Mouse (Mus musculus) spleen, embryonic (tissue): ENCODE measurements around the gene A830031A19Rik.

Experiments
- CTCF ChIA-PET: fragments of 350-600 bp; sonication (Branson Sonifier 250); formaldehyde crosslinking; loops from one replicate; lab custom pipeline; 2022; lab: Charles Lee

A830031A19Rik gene

DNA sequence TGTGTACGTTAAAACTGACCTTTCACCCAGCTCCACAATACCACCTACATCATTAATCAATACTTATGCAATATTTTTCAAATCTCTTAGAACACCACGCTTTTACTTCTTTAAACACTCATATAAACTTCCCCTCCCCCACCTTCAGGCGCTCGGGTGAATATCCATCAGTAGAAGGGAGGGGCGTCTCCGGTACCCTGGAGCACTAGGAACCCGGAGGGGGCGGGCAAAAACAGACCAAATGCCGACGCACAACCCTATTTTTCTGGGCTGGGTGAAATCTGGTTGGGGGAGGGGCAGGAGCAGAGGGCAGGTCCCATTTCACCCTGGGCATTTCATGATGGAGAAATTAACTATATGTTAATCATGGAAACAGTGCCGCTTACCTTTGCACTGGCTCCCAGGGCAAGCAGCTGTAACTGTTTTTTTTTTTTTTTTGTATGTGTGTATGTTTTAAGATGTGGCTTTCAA lies at the start of gene A830031A19Rik:
A830031A19Rik (minus strand) TSS at position 421 of the 471 bp plus-strand sequence.
- CTCF ChIA-PET: no interaction called here

DNA sequence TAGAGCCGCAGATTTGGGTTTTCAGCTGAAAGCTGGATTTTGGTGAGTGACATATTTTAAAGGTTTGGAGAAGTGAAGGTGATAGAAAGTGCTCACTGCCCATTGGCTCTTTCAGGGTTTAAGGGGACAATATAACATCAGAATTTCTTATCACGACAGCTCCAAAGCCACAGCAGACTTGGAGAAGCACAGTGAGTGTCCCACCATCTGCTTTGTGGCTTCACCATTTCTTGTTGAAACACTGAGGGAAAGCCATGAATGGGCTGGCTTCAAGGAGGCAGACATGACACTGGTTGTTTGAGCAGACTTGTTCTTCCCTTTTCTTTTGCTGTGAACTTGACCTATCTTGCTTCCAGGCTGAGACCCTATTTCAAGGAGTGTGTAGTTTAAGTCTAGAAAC lies 49.1 kb upstream of the A830031A19Rik start:
- CTCF ChIA-PET: no interaction called here

GRCm38 (mm10) chr11:24122899-24123298 lies 48.0 kb upstream of the A830031A19Rik start:
- CTCF ChIA-PET: interaction anchor here (0.5 kb wide), 3 partner anchors 10 to 1283 kb away, joined by 4 to 9 read pairs (median 7); no protein-coding TSS in a partner anchor

DNA sequence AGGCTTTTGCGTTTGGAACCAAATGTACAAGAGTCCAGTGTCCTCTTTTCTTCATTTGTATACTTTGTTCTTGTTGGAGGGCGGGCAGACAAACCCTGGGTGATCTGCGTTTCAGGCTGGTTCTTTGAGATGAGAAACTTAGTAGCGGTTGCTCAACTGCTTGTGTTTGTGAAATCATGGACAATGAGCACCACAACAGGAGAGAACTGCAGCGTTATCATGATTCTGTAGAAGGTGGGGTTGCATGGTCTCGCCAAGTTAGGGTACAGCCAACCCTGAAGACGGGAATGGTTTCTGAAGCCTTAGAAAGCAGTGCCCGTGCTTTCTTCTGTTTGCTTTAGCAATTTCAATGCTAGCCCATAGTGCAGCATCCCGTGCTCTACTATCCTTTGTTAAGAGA lies 46.3 kb upstream of the A830031A19Rik start:
- CTCF ChIA-PET: interaction anchor here (0.5 kb wide), 1 partner anchor 397 kb away, joined by 3 read pairs; no protein-coding TSS in a partner anchor

DNA sequence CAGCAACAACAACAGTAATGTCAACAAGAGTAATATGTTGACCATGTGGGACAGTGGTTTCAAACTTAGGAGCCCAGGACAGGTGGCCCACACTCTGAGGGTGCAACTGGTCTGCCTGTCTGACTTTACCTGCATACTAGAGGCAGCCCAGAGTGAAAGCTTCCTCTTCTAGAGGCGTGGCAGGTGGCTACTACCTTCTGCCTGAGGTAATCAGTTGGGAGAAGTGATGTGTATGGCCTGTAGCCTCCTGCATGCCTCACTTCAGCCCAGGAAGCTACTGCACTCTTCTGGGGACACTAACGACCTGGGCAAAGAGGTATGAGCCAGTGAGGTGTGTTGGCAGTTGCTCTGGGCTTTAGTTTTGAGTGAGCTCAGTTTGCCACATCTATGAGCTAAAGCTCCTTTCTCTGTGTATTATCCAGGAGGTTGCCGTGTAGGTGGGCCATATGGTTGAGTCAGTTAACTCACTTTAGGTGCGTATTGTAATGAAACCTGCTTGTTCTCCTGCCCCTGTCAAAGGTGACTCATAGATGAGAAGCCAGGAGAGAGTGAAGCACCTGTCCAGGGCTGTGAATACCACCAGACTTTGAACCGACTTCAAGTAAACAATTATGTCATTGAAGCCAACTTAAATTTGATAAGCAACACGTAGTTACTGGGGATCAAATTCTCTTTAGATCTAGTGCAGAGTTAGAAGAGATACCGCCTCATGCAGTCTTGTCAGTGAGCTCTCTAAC lies 41.9 kb upstream of the A830031A19Rik start:
- CTCF ChIA-PET: interaction anchor here (0.5 kb wide), 1 partner anchor 133 kb away, joined by 3 read pairs; no protein-coding TSS in a partner anchor

DNA sequence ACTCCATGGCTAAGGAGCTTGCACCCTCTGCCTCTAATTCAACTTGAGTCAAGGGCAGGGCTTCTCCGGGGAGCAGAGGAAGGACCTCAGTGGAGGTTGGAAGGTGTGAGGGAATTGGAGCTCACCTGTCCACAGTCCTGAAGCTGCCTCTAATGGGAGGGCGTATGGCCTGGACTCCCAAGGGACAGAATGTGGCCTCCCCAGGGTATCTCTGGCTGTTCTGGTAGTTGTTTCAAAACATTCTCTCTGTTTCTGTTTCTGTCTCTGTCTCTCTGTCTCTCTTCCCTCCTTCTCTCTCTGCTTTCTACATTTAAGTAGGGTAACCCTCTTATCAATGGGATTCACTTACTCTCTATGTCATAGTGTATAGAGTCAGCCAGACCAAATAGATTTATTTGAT lies 41.2 kb upstream of the A830031A19Rik start:
- CTCF ChIA-PET: no interaction called here

GRCm38 (mm10) chr11:24115017-24115752 lies 40.3 kb upstream of the A830031A19Rik start:
- CTCF ChIA-PET: no interaction called here

DNA sequence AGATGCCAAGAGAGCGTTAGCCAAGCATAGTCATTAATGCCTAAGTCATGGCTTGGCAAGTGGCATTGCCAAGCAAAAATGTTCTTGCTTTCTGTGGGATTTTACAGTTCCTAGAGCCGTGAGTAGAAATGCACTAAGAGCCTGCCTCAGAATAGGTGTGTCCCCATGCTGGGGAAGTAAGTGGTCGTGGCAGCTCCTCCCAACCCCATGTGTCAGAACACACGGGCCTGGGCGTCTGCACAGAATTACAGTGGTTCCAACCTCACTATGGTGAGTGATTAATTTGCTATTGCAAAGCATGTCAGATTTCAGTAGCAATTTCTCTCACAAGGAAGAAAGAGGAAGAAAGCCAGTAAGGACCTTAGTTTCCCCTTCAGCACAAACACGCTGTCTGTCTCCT lies 36.9 kb upstream of the A830031A19Rik start:
- CTCF ChIA-PET: interaction anchor here (0.8 kb wide), 1 partner anchor 17 kb away, joined by 5 read pairs; no protein-coding TSS in a partner anchor

DNA sequence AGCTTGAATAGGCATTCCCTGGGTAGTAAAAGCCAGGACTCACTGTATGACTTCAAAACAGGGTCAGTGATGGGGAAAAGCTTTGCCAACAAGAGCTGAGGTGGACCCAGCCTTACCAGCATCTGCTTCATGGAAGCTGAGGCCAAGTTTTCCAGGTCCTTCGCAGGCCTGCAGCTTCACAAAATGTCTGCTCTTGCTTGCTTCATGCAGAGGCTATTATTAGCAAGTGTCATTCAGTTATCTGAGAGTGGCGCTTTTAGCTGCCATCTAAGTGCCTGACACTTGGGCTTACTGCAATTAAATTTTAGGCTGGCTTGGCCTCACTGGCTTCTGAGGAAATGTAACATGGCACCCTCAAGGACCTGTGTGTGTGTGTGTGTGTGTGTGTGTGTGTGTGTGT lies 35.3 kb upstream of the A830031A19Rik start:
- CTCF ChIA-PET: no interaction called here

- CTCF ChIA-PET: no interaction called here
These were observed 34.5 kb upstream of the A830031A19Rik start for GRCm38 (mm10) chr11:24109388-24109787.

DNA sequence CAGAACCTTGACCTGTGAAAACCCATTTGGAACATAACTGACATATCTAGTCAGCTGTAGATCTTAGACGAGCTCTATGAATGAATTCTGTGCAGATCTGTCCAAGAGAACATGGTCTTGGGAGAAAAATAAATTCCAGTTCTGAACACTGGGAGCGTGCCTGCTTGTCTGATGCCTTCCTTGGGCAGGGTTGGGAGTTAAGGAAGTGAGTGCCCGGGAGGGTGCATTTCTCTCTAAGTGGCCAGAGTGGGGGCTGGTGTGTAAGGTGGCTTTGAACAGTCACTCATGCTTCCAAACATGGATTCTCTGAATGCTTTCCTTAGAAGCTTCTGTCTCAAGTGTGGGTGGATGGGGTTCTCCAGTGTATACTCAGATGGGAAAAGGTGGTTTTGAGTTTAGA lies 34.1 kb upstream of the A830031A19Rik start:
- CTCF ChIA-PET: no interaction called here

DNA sequence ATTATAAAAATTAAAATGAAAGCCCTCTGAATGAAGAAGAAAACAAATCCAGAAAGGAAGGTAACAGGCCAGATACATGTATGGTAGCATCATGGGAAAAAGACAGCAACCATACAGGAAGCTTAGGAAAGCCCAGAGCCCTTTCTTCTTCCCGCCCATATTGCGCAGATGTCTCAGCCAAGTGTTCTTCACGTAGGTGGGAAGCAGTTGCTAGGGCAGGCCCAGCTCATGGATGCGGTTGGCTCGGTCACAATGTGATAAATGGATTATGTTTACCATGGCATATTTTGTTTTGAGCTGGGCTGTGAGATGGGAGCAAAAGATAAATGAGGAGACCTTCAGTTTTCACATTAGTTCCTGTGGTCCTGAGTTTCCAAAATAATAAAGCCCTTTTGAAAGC lies 32.6 kb upstream of the A830031A19Rik start:
- CTCF ChIA-PET: no interaction called here

GRCm38 (mm10) chr11:24103128-24103742 lies 28.4 kb upstream of the A830031A19Rik start:
- CTCF ChIA-PET: interaction anchor here (1.1 kb wide), 1 partner anchor 76 kb away, joined by 3 read pairs; no protein-coding TSS in a partner anchor

DNA sequence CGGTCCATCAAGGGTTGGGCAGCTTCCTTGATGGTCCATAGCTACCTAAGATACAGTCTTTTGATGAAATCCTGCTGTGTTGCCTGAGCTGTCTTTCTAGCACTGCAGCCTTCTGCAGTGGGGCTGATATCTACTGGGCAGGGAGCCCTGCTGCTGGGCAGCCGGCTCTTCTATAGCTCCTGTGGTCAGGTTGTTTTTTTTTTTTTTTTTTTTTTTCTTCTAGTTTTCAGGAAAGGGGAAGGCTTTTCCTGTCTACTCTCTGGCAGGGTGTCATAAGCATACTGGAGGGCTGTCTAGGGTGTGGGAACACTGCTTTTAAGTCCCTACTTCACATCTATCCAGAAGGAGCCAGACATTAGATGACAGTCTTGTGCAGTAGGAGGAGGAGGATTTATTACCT lies 27.5 kb upstream of the A830031A19Rik start:
- CTCF ChIA-PET: interaction anchor here (0.6 to 1.1 kb wide), 4 partner anchors 20 to 1759 kb away, joined by 3 to 7 read pairs (median 4); no protein-coding TSS in a partner anchor

DNA sequence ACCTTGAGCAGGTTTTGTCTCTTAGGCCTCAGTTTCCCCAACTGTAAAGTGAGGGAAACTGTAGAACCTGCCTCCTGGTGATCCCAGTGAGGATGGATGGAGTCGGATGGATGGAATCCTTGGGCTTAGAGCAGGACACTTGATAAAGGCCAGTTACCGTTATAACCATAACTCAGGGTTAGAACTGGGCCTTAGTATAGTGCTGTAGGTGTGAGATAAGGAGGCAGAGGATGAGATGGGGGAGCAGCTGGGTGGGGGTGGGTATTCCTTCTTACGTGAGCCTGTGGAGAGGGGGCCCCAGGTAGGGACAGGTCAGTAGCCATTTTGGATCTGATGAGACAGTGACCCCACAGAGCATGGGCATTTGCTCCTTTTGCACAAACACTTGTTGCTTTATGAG lies 26.8 kb upstream of the A830031A19Rik start:
- CTCF ChIA-PET: interaction anchor here (0.7 kb wide), 1 partner anchor 21 kb away, joined by 7 read pairs; no protein-coding TSS in a partner anchor

DNA sequence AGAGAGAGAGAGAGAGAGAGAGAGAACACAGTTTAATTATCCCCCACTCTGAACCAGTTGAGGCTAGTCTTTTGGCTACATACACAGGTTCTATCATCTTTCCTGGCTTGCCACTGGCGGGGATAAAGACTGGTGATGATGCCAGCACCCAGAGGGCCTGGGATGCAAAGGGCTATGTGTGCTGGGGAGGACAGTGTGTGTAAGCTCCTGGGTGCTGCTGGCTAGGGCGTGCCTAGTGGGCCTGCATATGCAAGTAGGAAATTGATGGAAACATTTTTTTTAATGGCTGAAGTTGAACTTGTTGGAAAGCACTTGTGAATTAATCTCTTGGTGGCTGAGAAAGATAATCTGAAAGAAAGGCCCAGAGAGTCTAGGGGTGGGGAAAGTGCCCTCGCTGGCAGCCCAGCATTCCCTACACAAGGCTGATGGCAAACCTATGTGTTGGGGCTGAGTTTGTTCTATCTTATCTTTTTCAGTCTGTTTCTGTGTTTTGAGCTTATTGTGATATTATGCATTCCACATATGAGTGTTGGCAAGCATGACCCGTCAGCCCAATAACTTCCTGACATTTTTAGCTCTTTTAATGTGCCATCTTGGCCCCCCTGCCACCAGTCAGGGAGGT lies 25.7 kb upstream of the A830031A19Rik start:
- CTCF ChIA-PET: interaction anchor here (1.5 kb wide), 1 partner anchor 17 kb away, joined by 5 read pairs; no protein-coding TSS in a partner anchor

GRCm38 (mm10) chr11:24099886-24100293 lies 25.0 kb upstream of the A830031A19Rik start:
- CTCF ChIA-PET: interaction anchor here (1.5 kb wide), 1 partner anchor 16 kb away, joined by 5 read pairs; no protein-coding TSS in a partner anchor

GRCm38 (mm10) chr11:24099215-24099614 lies 24.4 kb upstream of the A830031A19Rik start:
- CTCF ChIA-PET: interaction anchor here (0.5 to 0.7 kb wide), 2 partner anchors 11 to 112 kb away, joined by 3 to 5 read pairs; no protein-coding TSS in a partner anchor

- CTCF ChIA-PET: interaction anchor here (0.6 to 1.0 kb wide), 3 partner anchors 10 to 36 kb away, joined by 4 to 18 read pairs (median 5); no protein-coding TSS in a partner anchor
These were observed 23.8 kb upstream of the A830031A19Rik start for GRCm38 (mm10) chr11:24098662-24099061.

DNA sequence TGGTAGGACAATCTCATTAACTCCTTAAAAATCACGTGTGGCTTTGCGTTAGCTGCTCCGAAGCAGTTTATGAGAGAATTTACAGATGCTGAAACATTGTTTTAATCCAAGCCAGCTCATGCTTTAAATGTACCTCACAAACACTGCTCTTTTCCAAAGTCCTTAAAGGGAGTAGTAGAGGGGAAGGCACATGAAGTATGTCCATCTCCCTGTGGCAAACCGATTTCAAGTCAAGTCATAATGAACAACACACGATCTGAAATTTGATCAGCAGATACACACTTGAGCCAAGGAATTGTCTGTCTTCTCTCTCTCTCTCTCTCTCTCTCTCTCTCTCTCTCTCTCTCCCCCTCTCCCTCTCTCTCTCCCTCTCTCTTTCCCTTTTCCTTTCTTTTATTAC lies 23.2 kb upstream of the A830031A19Rik start:
- CTCF ChIA-PET: interaction anchor here (0.6 to 1.0 kb wide), 2 partner anchors 11 to 36 kb away, joined by 4 to 18 read pairs; no protein-coding TSS in a partner anchor

DNA sequence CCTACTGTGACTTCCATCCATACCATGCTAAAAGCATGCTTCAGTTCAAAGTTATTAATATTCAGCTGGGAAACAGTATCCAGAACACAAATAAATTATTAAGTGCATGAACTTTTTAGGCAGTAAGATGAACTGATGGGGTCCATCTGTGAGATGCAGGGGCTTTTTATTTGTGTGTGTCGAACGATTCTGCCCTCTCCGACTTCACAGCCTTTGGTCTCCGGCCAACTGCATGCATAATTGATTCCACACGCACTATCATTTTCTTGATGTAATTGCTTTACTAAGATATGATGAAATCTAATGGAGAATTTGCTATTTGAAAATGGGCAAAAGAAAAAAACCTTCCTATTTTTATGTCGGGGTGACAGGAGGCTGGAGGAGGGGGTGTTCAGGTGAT lies 22.2 kb upstream of the A830031A19Rik start:
- CTCF ChIA-PET: no interaction called here
